Mouse (Mus musculus) spleen, adult 2 months (tissue): ENCODE data around the gene Smarca4. TPM values are rescaled to one million over a fixed set of nuclear protein-coding genes. Genes with fewer than 3 reads are reported as not detected.
A peak's percentile ranks its signal among the peaks of the same experiment; 100 is the strongest.

Source experiments
- DNase-seq, 2 experiments: peaks; one replicate each; pipeline versions ENCODE4 v3.0.0 to v3.0.0-alpha.2; 2012 to 2021; ENCODE audit warnings: low spot score in 2 of 2, low read depth in 1 of 2
- H3K27ac ChIP-seq: fragments of 200-500 bp; 2 replicates; pipeline ENCODE4 v1.5.1; 2012; ENCODE audit warnings: low read length, inconsistent platforms; ENCODE audit not compliant: insufficient read depth
- H3K27me3 ChIP-seq: fragments of 200-500 bp; 2 replicates; pipeline ENCODE4 v1.6.1; 2012; ENCODE audit warnings: mild to moderate bottlenecking, moderate library complexity, low read length, inconsistent platforms; ENCODE audit not compliant: control insufficient read depth, insufficient read depth
- H3K36me3 ChIP-seq: fragments of 200-500 bp; 2 replicates; pipeline ENCODE4 v1.6.1; 2012; ENCODE audit warnings: mild to moderate bottlenecking, low read length, inconsistent platforms; ENCODE audit not compliant: control insufficient read depth, insufficient read depth
- H3K4me1 ChIP-seq: fragments of 200-500 bp; 2 replicates; pipeline ENCODE4 v1.6.1; 2011; ENCODE audit warnings: inconsistent platforms; ENCODE audit not compliant: control insufficient read depth, insufficient read depth, insufficient read length
- H3K4me3 ChIP-seq: fragments of 200-500 bp; 2 replicates; pipeline ENCODE4 v1.5.1; 2011; ENCODE audit warnings: mild to moderate bottlenecking, inconsistent platforms; ENCODE audit not compliant: insufficient read depth, insufficient read length; ENCODE audit errors: extremely low read depth
- CTCF ChIP-seq: fragments of 200-500 bp; IDR thresholded peaks from 2 replicates; pipeline ENCODE4 v1.5.1; 2011; ENCODE audit warnings: mild to moderate bottlenecking, inconsistent platforms; ENCODE audit not compliant: insufficient read depth, insufficient read length, insufficient replicate concordance; ENCODE audit errors: extremely low read depth
- POLR2A ChIP-seq: fragments of 200-500 bp; IDR thresholded peaks from 2 replicates; pipeline ENCODE4 v1.6.1; 2011; ENCODE audit warnings: low read depth, low read length, inconsistent platforms
- WGBS: fragments of 180-500 bp; shearing (Covaris S2); methylation state at CpG from one replicate; pipeline ENCODE4 v1.1.7; 2018; 5-methylcytosine and 5-hydroxymethylcytosine counted together
- polyA plus RNA-seq: library from polyadenylated mRNA; depleted of rRNA; stranded (reverse); fragments of >200 nt; gene quantifications from 2 replicates; pipeline ENCODE4 v1.2.3, GENCODE M21; 2012

Smarca4 gene
- polyA plus RNA-seq, 1 experiment = 30.2 TPM

GRCm38 (mm10) chr9:21680448-21680847, 64.5 kb downstream of the Smarca4 start:
- no peak for TF ChIP-seq CTCF
- TF ChIP-seq POLR2A = no peak
- H3K4me1 ChIP-seq = no peaks in the 10 kb centered on the region
- H3K36me3 ChIP-seq = peaks cover 62% of the 10 kb centered on the region
- DNase-seq = no peak
- H3K4me3 ChIP-seq = no peak overlapping the region
- 87% methylated on average over 4 of the region's 4 CpGs for WGBS
- H3K27ac ChIP-seq = no peak overlapping the region
- no peaks in the 10 kb centered on the region for H3K27me3 ChIP-seq

- Histone ChIP-seq H3K4me3 (no peak overlapping the region), H3K4me1 (no peaks in the 10 kb centered on the region), H3K27me3 (no peaks in the 10 kb centered on the region), H3K36me3 (peaks cover 62% of the 10 kb centered on the region), H3K27ac (no peak overlapping the region)
- 95% methylated on average over 4 of the region's 4 CpGs for WGBS
- no peak for DNase-seq
- TF ChIP-seq CTCF (no peak), POLR2A (no peak)
Measured at GRCm38 (mm10) chr9:21682827-21683226, 66.9 kb downstream of the Smarca4 start.

DNA sequence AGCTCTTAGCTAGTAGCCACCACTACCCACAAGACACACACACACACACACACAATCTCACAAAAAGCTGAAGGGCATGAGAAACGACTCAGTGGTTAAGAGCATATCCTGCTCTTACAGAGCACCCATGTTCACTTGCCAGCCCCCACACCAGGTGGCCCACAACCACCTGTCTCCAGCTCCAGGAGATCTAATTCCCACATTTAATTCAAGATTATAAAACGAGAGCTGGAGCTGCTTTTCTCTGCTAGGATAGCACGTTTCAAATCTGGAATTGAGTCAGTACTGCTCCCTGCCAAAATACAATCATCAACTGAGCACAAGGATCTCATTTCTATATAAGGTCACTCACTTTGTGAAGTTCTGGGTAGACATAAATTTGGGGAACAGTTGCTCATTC, 67.9 kb downstream of the Smarca4 start:
- WGBS = 74% methylated on average over 3 of the region's 3 CpGs
- Histone ChIP-seq H3K36me3 (peaks cover 59% of the 10 kb centered on the region), H3K4me3 (no peak overlapping the region), H3K4me1 (no peaks in the 10 kb centered on the region), H3K27me3 (no peaks in the 10 kb centered on the region), H3K27ac (no peak overlapping the region)
- DNase-seq = no peak
- no peak for TF ChIP-seq POLR2A
- no peak for TF ChIP-seq CTCF

DNA sequence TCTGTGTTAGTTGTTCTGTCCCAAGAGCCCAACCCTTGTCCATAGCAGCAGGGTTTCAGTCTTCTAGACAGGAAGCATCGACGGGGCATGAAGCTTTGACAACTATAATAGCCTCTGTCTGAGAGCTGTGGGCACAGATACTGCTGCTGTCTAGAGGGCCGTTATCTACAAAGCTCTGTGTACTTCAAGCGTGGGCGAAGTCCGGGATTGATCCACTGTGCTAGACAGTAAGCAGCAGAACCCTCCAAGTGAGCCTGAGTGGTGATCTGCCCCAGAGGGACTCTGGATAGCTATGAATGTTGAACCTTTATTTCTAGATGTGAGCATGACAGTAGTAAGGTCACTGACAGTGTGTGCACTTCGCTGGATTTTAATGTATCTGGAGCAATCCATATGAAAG, 72.6 kb downstream of the Smarca4 start:
- Histone ChIP-seq H3K27ac (no peak overlapping the region), H3K4me1 (no peaks in the 10 kb centered on the region), H3K27me3 (no peaks in the 10 kb centered on the region), H3K4me3 (no peak overlapping the region), H3K36me3 (peaks cover 46% of the 10 kb centered on the region)
- TF ChIP-seq CTCF (no peak), POLR2A (no peak)
- no peak for DNase-seq
- 96% methylated on average over 7 of the region's 7 CpGs for WGBS

GRCm38 (mm10) chr9:21690031-21690430, 74.1 kb downstream of the Smarca4 start:
- no peak for TF ChIP-seq CTCF
- no peak for TF ChIP-seq POLR2A
- Histone ChIP-seq H3K27ac (no peak overlapping the region), H3K36me3 (peaks cover 47% of the 10 kb centered on the region), H3K4me3 (no peak overlapping the region), H3K4me1 (no peaks in the 10 kb centered on the region), H3K27me3 (no peaks in the 10 kb centered on the region)
- DNase-seq = no peak
- WGBS = 92% methylated on average over 3 of the region's 3 CpGs

GRCm38 (mm10) chr9:21691862-21692261, 75.9 kb downstream of the Smarca4 start:
- H3K4me1 ChIP-seq = no peaks in the 10 kb centered on the region
- no peaks in the 10 kb centered on the region for H3K27me3 ChIP-seq
- no peak overlapping the region for H3K4me3 ChIP-seq
- H3K36me3 ChIP-seq = peaks cover 30% of the 10 kb centered on the region
- WGBS = 74% methylated on average over 2 of the region's 2 CpGs
- peak; percentile 43; the same call in 1 of the 2 replicates for TF ChIP-seq CTCF
- no peak for TF ChIP-seq POLR2A
- no peak overlapping the region for H3K27ac ChIP-seq
- DNase-seq = no peak

- no peak overlapping the region for H3K4me3 ChIP-seq
- no peaks in the 10 kb centered on the region for H3K27me3 ChIP-seq
- no peaks in the 10 kb centered on the region for H3K4me1 ChIP-seq
- TF ChIP-seq POLR2A (no peak), CTCF (no peak)
- no peak overlapping the region for H3K27ac ChIP-seq
- no peak for DNase-seq
- H3K36me3 ChIP-seq = peaks cover 28% of the 10 kb centered on the region
- WGBS = 93% methylated on average over 4 of the region's 4 CpGs
Measured at GRCm38 (mm10) chr9:21692491-21692890, 76.5 kb downstream of the Smarca4 start.
